Mouse (Mus musculus) megakaryocyte, embryonic 14.5 days (primary cell): ENCODE results near the gene Rnf24.

Experiments used
- FLI1 ChIP-seq: IDR thresholded peaks from 2 replicates; pipeline ENCODE4 v1.6.1; 2012; ENCODE audit warnings: low read length, inconsistent platforms, mixed read lengths
- GATA1 ChIP-seq: IDR thresholded peaks from 3 replicates; pipeline ENCODE4 v1.6.1; 2012; ENCODE audit warnings: mixed read lengths, low read length, inconsistent platforms, borderline replicate concordance

DNA sequence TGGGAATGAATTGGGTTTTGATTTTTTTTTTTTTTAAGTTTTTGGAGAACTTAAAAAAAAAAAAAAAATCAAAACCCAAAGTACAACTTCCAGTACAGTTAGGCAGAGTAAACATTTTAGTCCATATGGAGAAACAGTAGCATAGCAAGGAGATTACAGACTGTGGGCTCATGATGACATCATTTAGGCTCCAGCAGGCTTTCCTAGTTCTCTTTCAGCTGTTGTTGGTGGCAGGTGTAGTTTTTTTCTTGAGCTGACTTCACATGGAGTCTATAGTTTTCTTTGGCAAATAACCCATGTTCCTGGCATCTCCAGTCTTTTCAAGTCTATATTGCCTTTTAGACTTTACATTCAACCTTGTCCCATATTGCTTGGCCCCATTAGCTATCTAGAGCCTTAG is 62.0 kb downstream of the Rnf24 start:
- no peak for TF ChIP-seq GATA1
- TF ChIP-seq FLI1 = no peak
